Mouse (Mus musculus) liver, postnatal 0 days (tissue): ENCODE data around the gene Car10.

ENCODE experiments used
- CTCF ChIP-seq: sonication (generic); IDR thresholded peaks from 2 replicates; pipeline ENCODE4 v1.5.1; 2016; ENCODE audit warnings: antibody characterized with exemption, low read depth
- EP300 ChIP-seq: IDR thresholded peaks from 2 replicates; pipeline ENCODE4 v1.6.1; 2016; ENCODE audit warnings: antibody characterized with exemption, low read depth, mild to moderate bottlenecking

DNA sequence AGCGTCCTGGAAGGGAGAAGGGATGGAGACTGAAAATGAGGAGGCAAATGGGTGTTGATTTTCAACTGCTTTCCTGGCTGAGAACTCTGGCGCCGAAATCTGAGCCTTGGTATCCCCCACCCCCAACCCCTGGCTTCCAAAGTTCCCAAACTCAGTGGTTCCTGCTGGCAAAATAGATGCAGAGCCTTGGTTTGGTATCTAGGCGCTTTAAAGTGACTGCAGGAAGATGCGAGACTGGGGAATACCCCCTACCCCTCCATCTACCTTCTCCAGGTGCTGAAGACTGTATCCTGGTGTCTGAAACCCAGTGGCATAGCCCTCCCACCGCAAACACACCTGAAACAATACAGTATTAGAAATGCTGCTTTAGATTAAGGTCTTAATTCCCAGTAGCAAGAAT, 2.8 kb downstream of the Car10 start:
- no peak for TF ChIP-seq CTCF
- no peak for TF ChIP-seq EP300
